Mouse (Mus musculus): ENCODE results near the gene Gm3286.
"Not testable (repeated sequence)": the region's sequence is repeated elsewhere in the genome, so short reads cannot be mapped to it uniquely, and the experiment has no call there.

Gene Gm3286

GRCm38 (mm10) chr5:95510458-95510857 lies at the start of gene Gm3286:
Gm3286 (plus strand) TSS chr5:95510758.
- DNase-seq: not testable (repeated sequence)

Measured in kidney, adult 9 months (tissue).